Mouse (Mus musculus) C2C12 (cell line): ENCODE data around the gene Sfxn2.

Source experiments
- MYOD1 ChIP-seq: IDR thresholded peaks from one replicate; pipeline ENCODE4 v1.6.1; 2011; ENCODE audit warnings: low read depth; ENCODE audit not compliant: control insufficient read depth, insufficient read length
- MYOG ChIP-seq: IDR thresholded peaks from one replicate; pipeline ENCODE4 v1.6.1; 2011; ENCODE audit not compliant: control insufficient read depth, insufficient read length; ENCODE audit errors: extremely low read depth

GRCm38 (mm10) chr19:46542750-46543149 is 30.4 kb upstream of the Sfxn2 start:
- TF ChIP-seq MYOD1: no peak
- no peak for TF ChIP-seq MYOG
